Mouse (Mus musculus) lung, adult 2 months (tissue): Measurements from ENCODE around the gene Gpx1. TPM values are rescaled to one million over a fixed set of nuclear protein-coding genes. Genes with fewer than 3 reads are reported as not detected.
"Not testable (repeated sequence)": the region's sequence is repeated elsewhere in the genome, so short reads cannot be mapped to it uniquely, and the experiment has no call there.

Experiments
- DNase-seq: peaks from one replicate; pipeline ENCODE4 v3.0.0; 2022
- H3K4me1 ChIP-seq: fragments of 200-500 bp; 2 replicates; pipeline ENCODE4 v1.6.1; 2011; ENCODE audit warnings: low read length; ENCODE audit not compliant: control insufficient read depth, insufficient read depth
- H3K4me3 ChIP-seq: fragments of 200-500 bp; replicated peaks from 2 replicates; pipeline ENCODE3; 2011; ENCODE audit warnings: low read depth, mild to moderate bottlenecking, control low read depth, low read length; ENCODE audit errors: extremely low read depth
- CTCF ChIP-seq: fragments of 200-500 bp; IDR thresholded peaks from 2 replicates; pipeline ENCODE4 v1.5.1; 2011; ENCODE audit warnings: mild to moderate bottlenecking, low read length, control low read depth; ENCODE audit not compliant: insufficient read depth
- POLR2A ChIP-seq: fragments of 200-500 bp; IDR thresholded peaks from 2 replicates; pipeline ENCODE4 v1.6.1; 2011; ENCODE audit warnings: low read depth, mild to moderate bottlenecking, control low read depth, low read length, borderline replicate concordance; ENCODE audit errors: extremely low read depth
- whole genome bisulfite sequencing: fragments of 180-500 bp; shearing (Covaris S2); methylation state at CpG from one replicate; pipeline ENCODE4 v1.1.7; 2018; 5-methylcytosine and 5-hydroxymethylcytosine counted together
- polyA plus RNA-seq: library from polyadenylated mRNA; depleted of rRNA; stranded (reverse); fragments of >200 nt; gene quantifications from 2 replicates; pipeline ENCODE4 v1.2.3, GENCODE M21; 2012

The Gpx1 gene
- polyA plus RNA-seq, 1 experiment = 1,012 TPM

DNA sequence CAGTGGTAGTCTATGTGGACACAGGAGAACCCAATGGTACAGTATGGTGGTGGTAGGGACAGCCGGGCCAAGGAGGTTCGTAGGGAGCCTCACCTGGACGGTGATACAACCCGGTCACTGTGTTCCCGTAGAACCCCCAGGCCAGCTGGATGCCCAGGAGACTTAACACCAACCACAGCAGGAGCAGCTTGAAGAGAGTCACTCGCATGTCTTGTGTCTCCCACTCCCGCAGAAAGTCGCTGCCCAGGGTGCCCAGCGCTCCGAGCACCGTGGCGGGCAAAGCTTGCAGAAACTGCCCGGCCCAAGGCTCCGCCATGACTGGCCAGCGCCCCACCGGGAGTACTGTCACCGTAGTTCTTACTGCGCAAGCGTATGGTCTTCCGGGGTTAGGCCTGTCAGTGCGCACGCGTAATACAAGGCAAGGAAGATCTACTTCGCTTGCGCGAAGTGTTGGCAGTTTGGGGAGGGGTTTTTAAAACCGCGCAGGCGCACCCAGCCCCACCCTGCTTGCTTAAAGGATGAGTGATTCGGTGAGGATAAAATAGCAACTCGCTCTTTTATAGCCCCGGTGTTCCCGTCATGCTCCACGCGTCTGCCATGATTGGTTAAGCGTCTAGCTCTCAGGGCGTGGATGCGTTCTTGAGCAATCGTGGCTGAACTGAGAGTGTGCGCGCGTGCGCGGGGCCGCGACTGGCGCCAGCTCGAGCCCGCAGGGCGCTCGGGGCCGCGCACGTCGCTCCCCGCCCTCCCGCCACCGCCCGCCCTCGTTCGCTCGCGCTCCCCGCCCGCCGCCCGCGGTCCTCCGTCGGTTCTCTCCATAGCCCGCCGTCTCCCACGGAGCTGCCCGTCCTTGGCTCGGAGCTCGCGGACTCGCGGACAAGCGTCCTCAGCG is 32.8 kb upstream of the Gpx1 start, which contains the start of the genes Rhoa and Tcta:
Rhoa (plus strand) TSS at position 501 of the 892 bp plus-strand sequence.
Tcta (minus strand) TSS at position 532 of the 892 bp plus-strand sequence.
- no peak for TF ChIP-seq CTCF
- peak; percentile 98 for TF ChIP-seq POLR2A
- peak within 1 kb of the TSS; percentile 90 for H3K4me3 ChIP-seq
- peak; percentile 97 for DNase-seq
- H3K4me1 ChIP-seq = peaks cover 14% of the 10 kb centered on the region
- WGBS = under 1% methylated on average over 81 of the region's 81 CpGs

DNA sequence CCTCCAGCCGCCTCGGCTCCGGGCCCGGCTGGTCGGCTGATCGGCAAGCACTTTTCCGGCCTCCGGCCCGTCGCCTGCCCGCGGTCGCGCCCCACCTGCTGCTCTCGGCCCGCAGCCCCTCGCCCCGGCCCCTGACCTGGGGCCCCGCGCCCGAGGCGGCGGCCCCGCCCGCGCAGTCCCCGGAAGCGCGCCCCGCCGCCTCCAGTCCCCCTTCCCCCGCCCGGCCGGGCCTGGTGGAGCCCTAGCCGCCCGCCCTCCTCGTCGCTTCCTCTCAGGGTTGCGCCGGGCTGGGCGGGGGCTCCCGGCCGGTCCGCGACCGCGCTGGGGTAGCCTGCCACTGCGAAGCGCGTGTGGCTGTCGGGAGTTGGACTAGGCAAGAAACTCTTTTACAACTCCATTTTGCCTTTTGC is 32.1 kb upstream of the Gpx1 start:
- H3K4me1 ChIP-seq = peaks cover 21% of the 10 kb centered on the region
- under 1% methylated on average over 50 of the region's 51 CpGs for WGBS
- no peak for DNase-seq
- peak overlapping the region; percentile 90 for H3K4me3 ChIP-seq
- no peak for TF ChIP-seq CTCF
- peak; percentile 41; the same call in 1 of the 2 replicates for TF ChIP-seq POLR2A

DNA sequence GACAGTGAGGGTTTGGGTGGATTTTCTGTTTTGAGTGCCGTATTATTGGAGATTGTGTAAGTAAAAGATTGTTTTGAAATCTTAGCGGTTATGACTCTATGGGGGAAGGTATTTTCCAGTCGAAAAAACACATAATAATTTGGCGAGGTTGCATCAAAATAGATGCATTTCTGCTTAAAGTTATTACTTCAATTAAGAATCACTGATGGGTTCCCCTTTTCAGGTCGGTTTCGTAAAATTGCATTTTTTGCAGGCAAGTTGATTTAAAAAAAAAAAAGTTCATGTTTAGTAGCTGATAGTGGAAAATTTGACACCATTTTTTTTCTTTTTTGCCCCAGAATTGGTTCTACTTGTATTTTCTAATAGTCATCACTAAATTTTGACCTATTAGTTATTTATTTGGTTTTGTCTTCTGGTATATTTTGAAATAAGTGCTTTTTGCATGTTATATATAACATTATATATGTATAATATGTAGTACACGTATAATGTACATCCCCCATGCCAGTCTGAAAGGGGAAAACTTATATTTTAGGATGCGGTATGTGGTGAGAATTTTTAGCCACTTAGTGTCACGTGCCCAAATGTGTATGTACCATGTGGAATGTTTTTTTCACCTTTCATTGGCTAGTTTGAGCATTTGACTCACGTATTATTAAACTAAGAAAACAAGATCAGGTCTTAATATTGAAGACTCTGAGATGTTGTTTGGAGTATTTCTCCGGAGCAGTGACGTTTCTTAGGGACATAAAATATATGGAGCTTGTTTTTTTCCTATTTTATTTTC is 31.5 kb upstream of the Gpx1 start:
- no peak for DNase-seq
- 1% methylated on average over 12 of the region's 12 CpGs for whole genome bisulfite sequencing
- peaks cover 22% of the 10 kb centered on the region for H3K4me1 ChIP-seq
- no peak for TF ChIP-seq CTCF
- no peak for TF ChIP-seq POLR2A
- peak overlapping the region; percentile 82 for H3K4me3 ChIP-seq

DNA sequence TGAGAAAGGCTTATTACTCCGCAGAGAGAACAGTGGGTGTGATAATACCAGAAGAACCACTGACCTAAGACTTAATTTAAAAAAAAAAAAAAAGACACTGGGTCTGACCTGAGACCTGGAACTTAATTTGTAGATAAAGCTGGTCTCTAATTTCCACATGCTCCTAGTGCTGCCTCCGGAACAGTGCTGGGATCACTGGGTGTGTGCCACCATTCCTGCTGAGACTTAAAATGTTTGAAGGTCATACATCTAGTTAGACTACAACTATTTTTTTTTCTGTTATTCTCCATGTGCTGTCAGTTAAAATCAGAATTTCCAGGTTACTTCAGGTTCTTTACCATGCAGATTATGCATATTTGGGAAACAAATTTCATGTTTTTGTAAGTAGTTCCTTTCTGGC is 30.6 kb upstream of the Gpx1 start:
- WGBS = 5% methylated on average over 2 of the region's 2 CpGs
- TF ChIP-seq CTCF = no peak
- Histone ChIP-seq H3K4me1 (peaks cover 22% of the 10 kb centered on the region), H3K4me3 (peak overlapping the region; percentile 58)
- no peak for DNase-seq

DNA sequence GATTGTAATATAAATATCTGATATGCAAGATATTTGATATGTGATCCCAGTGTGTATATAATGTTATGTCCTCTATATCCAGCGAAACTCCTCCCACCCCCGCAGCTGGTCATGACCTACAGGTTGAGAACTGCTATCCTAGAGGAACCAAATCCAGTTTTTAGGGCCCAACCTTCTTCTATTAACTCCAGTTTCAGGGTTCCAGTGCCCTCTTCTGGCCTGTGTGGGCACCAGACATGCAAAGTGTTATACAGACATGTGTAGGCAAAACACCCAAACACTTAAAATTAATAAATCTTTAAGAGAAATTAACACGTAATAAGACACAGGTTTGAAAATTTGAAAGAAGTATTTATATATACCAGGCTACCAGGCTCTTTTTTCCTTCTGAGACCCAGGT is 21.1 kb upstream of the Gpx1 start:
- DNase-seq = no peak
- H3K4me1 ChIP-seq = peaks cover 5% of the 10 kb centered on the region; the same call in 1 of the 2 replicates
- no peak overlapping the region for H3K4me3 ChIP-seq
- TF ChIP-seq CTCF (no peak), POLR2A (no peak)
- WGBS = 86% methylated on average over 3 of the region's 3 CpGs

DNA sequence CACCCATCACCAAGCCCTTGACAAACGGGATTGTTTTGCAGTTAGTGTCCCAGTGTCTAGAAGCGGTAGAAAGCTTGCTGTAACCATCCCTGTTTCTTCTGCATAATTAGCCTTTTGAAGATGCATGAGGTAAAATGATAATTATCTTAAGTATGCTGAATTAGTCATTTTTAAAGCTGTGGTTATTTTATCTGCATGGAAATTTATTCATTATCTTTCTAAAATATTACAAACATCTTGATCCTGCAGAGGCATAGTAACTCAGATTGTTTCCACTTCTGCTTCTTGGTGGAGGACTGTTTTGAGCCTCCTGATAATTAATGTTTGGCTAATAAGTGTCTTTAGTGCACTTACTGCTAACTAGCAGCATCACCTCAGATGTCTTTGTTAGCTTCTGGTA is 20.2 kb upstream of the Gpx1 start:
- H3K4me3 ChIP-seq = no peak overlapping the region
- 60% methylated on average over 2 of the region's 2 CpGs for WGBS
- DNase-seq = no peak
- peaks cover 5% of the 10 kb centered on the region; the same call in 1 of the 2 replicates for H3K4me1 ChIP-seq
- TF ChIP-seq POLR2A = no peak
- no peak for TF ChIP-seq CTCF

DNA sequence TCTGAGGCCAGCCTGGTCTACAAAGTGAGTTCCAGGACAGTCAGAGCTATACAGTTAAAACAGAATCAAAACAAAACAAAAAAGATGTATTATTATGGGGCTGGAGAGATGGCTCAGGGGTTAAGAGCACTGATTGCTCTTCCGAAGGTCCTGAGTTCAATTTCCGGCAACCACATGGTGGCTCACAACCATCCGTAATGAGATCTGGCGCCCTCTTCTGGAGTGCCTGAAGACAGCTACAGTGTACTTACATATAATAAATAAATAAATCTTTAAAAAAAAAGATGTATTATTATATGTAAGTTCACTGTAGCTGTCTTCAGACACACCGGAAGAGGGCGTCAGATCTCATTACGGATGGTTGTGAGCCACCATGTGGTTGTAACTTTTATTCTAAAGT is 16.6 kb upstream of the Gpx1 start:
- not testable (repeated sequence) for H3K4me3 ChIP-seq, DNase-seq
- 82% methylated on average over 7 of the region's 7 CpGs for WGBS
- H3K4me1 ChIP-seq = peaks cover 13% of the 10 kb centered on the region

DNA sequence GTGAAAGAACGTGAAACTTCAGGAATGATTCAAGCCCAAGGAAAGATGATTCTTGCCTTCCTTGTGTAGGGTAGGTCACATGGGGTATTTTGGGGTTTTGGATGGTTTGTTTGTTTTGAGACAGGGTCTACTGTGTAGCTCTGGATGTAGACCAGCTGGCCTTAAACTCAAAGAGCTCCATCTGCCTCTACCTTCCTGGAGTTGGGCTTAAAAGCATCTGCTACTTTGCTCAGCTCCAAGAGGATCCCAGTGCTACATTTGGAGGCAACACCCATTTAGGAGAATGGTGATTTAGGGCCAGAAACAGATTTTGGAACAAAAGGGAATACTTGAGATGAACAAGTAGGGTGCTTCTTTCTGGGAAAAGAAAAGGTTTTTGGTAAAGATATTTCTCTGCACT is 13.9 kb upstream of the Gpx1 start:
- TF ChIP-seq CTCF (no peak), POLR2A (no peak)
- peaks cover 10% of the 10 kb centered on the region for H3K4me1 ChIP-seq
- no peak overlapping the region for H3K4me3 ChIP-seq
- DNase-seq = no peak
- 58% methylated on average over 1 of the region's 1 CpGs for WGBS

DNA sequence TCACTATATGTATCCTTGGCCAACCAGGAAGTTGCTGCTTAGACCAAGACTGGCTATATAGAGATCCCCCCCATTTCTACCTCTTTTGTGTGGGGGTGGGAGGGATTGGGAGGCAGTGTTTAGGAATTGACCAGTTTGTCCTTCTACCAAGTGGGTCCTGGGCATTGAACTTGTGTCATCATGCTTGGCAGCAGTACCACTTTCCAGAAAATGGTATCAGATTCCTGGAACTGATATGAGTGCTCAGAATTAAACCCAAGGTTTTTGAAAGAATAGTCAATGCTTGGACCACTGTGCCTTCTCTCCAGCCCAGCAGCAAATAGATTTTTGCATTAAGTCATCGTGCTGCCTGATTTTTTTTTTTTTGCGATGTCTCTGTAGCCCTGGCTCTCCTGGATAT is 12.9 kb upstream of the Gpx1 start:
- no peak for DNase-seq
- peaks cover 8% of the 10 kb centered on the region for H3K4me1 ChIP-seq
- 82% methylated on average over 2 of the region's 2 CpGs for WGBS
- no peak overlapping the region for H3K4me3 ChIP-seq
- TF ChIP-seq POLR2A = no peak
- TF ChIP-seq CTCF = no peak
